Comparison of ENCODE assay signal across 18 mouse cellular contexts in the genomic region with DNA sequence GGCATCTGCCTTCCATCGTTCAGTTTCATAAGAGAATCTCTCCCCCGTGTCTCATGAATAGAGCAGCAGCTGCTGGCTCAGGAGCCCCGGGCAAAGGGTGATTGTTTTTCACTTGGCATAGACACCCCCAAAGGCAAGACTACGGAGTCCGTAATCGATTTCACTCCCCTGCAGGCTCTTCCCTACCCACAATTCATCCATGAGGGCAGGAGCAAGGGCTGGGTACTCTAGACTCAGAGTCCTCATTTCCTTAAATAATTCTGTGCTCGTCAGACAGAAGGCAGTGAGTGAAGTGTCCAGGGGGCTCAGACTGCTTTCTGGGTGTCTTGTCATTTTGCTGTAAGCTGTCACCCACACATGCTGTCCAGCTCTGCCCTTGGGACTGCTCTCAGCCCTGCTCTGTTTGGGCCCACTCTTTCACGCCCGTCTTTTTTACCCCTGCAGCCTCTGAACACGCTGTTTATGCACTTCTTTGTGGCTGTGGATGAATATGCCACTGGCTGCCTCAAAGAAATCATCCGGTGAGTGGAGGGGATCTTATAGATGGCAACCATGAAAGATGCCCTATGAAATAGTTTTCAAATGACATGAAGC. TPM values are rescaled to one million over a fixed set of nuclear protein-coding genes. Genes with fewer than 3 reads are reported as not detected.
DNase-seq lines count a peak whose midpoint lies in the region; ATAC-seq and TF ChIP-seq lines count a peak whose summit lies in the region.
"Had no signal": no experiment of that assay in that cellular context is flagged by ENCODE, and none has a peak within 500 bp of the region (broad histone marks: within the 10 kb centered on the region; RNA-seq: fewer than 3 reads in every experiment).

No protein-coding gene starts in this region.

- no peak for TF ChIP-seq CTCF in cerebellum, adult 2 months (IDR thresholded peaks at IDR 0.05; ENCODE audit: borderline replicate concordance, insufficient read depth, low read depth, low read length)

- no peaks in the 10 kb centered on the region for H3K36me3 ChIP-seq in hindbrain, embryonic 11.5 days (ENCODE audit: control insufficient read depth, insufficient read depth, low read length)
- H3K36me3 ChIP-seq in midbrain, embryonic 12.5 days = no peaks in the 10 kb centered on the region
- H3K36me3 ChIP-seq: embryonic facial prominence, embryonic 12.5 days; heart, embryonic 10.5 days had no signal

- no peak overlapping the region for H3K9ac ChIP-seq in hindbrain, embryonic 11.5 days (ENCODE audit: low read depth, low read length)
- H3K9ac ChIP-seq in midbrain, embryonic 12.5 days (replicated peaks) = no peak overlapping the region
- H3K9ac ChIP-seq: embryonic facial prominence, embryonic 12.5 days; lung, embryonic 14.5 days had no signal

- no peak overlapping the region for H3K4me3 ChIP-seq in hindbrain, embryonic 11.5 days (ENCODE audit: low read depth, low read length)
- no peak overlapping the region for H3K4me3 ChIP-seq in midbrain, embryonic 12.5 days
- H3K4me3 ChIP-seq in cerebellum, adult 2 months (replicated peaks; ENCODE audit: insufficient read depth, low read depth, low read length) = no peak overlapping the region
- H3K4me3 ChIP-seq: embryonic facial prominence, embryonic 12.5 days; heart, embryonic 10.5 days; left cerebral cortex, adult 2 months; megakaryocyte, embryonic 14.5 days had no signal

- H3K4me1 ChIP-seq in hindbrain, embryonic 11.5 days (replicated peaks; ENCODE audit: control insufficient read depth, insufficient read depth, low read length) = 0 out of 2 replicates have a peak, but pooled peaks cover 3% of the 10 kb centered on the region
- H3K4me1 ChIP-seq in midbrain, embryonic 12.5 days = peaks cover 23% of the 10 kb centered on the region
- H3K4me1 ChIP-seq in cerebellum, adult 2 months (ENCODE audit: control insufficient read depth, insufficient read depth, low read length) = no peaks in the 10 kb centered on the region

- peak; percentile 63 for ATAC-seq in hindbrain, embryonic 11.5 days (ENCODE audit: low FRiP score)
- ATAC-seq in midbrain, embryonic 12.5 days (ENCODE audit: low FRiP score, low read depth) = peak; percentile 59
- no peak for ATAC-seq in megakaryocyte progenitor cell, adult 5-6 weeks (replicated peaks; ENCODE audit: poor library complexity)

- H3K4me2 ChIP-seq in hindbrain, embryonic 11.5 days (replicated peaks; ENCODE audit: low read depth, low read length) = no peak overlapping the region
- H3K4me2 ChIP-seq in midbrain, embryonic 12.5 days (replicated peaks) = peak overlapping the region; percentile 19; the same call in 1 of the 2 replicates
- H3K4me2 ChIP-seq: embryonic facial prominence, embryonic 12.5 days; lung, embryonic 14.5 days had no signal

- TF ChIP-seq POLR2A in cerebellum, adult 2 months (IDR thresholded peaks at IDR 0.05; ENCODE audit: borderline replicate concordance, insufficient read depth, low read length) = no peak

- no peaks in the 10 kb centered on the region for H3K9me3 ChIP-seq in hindbrain, embryonic 11.5 days (ENCODE audit: control insufficient read depth, low read length)
- no peaks in the 10 kb centered on the region for H3K9me3 ChIP-seq in midbrain, embryonic 12.5 days
- H3K9me3 ChIP-seq: embryonic facial prominence, embryonic 12.5 days; heart, embryonic 10.5 days; megakaryocyte, embryonic 14.5 days had no signal

- 24% methylated on average over 11 of the region's 11 CpGs for WGBS in hindbrain, embryonic 11.5 days
- 24% methylated on average over 11 of the region's 11 CpGs for whole genome bisulfite sequencing in midbrain, embryonic 12.5 days
- 18% methylated on average over 11 of the region's 11 CpGs for WGBS in cerebellum, adult 2 months

- no peaks in the 10 kb centered on the region for H3K27me3 ChIP-seq in hindbrain, embryonic 11.5 days (ENCODE audit: control insufficient read depth, insufficient read depth, low read length)
- H3K27me3 ChIP-seq in midbrain, embryonic 12.5 days = peaks cover 2% of the 10 kb centered on the region
- H3K27me3 ChIP-seq in cerebellum, adult 2 months (ENCODE audit: control insufficient read depth, insufficient read depth, low read length) = no peaks in the 10 kb centered on the region
- H3K27me3 ChIP-seq: embryonic facial prominence, embryonic 12.5 days; Patski had no signal

- peak overlapping the region; percentile 60; the same call in 1 of the 2 replicates for H3K27ac ChIP-seq in hindbrain, embryonic 11.5 days (ENCODE audit: low read depth, low read length)
- H3K27ac ChIP-seq in midbrain, embryonic 12.5 days (replicated peaks) = peak overlapping the region; percentile 46; the same call in 1 of the 2 replicates
- H3K27ac ChIP-seq in cerebellum, adult 2 months (ENCODE audit: insufficient read depth, low read length) = no peak overlapping the region
- H3K27ac ChIP-seq: embryonic facial prominence, embryonic 12.5 days; heart, embryonic 10.5 days; left cerebral cortex, adult 2 months had no signal

- peak; percentile 40 for DNase-seq in embryo, embryonic 10.5 days (ENCODE audit: low spot score)
- DNase-seq in embryo, embryonic 10 days (ENCODE audit: low spot score) = no peak
- peak; percentile 49 for DNase-seq in hindbrain, embryonic 11.5 days (ENCODE audit: low spot score)
- DNase-seq in retina, embryonic 14.5 days (ENCODE audit: low spot score) = peak; percentile 44
- no peak for DNase-seq in cerebellum, postnatal 25 days
- DNase-seq in cerebellum, adult 2 months = no peak
- DNase-seq: cerebellum, adult 18-20 months; gastrocnemius, postnatal 10 days; kidney, adult 11 months; kidney, postnatal 36 days; lung, embryonic 14.5 days had no signal

RNA-seq across cellular contexts. Expression of a gene that starts 14.8 kb away (rescaled TPM):
- polyA plus RNA-seq in hindbrain, embryonic 11.5 days (2014; fragmentation: Nextera tagmentation; extraction: Ambion mirVana) = 42.3 and 43.9 TPM in 2 replicates
- 40.9 and 41.0 TPM in 2 replicates for polyA plus RNA-seq in midbrain, embryonic 12.5 days (2016; fragmentation: Nextera tagmentation; extraction: Ambion mirVana)
- total RNA-seq in megakaryocyte progenitor cell, adult 5-6 weeks (2015) = 29.3 and 31.5 TPM in 2 replicates
- total RNA-seq in megakaryocyte progenitor cell, adult 5-6 weeks (2017) = 60.6 and 67.4 TPM in 2 replicates
- polyA plus RNA-seq in cerebellum, adult 2 months (2012; rRNA removed) = 10.2 and 10.6 TPM in 2 replicates

RNA-seq across cellular contexts. Expression of a gene that starts 15.0 kb away (rescaled TPM):
- polyA plus RNA-seq in hindbrain, embryonic 11.5 days (2014; fragmentation: Nextera tagmentation; extraction: Ambion mirVana) = 1.7 and 2.4 TPM in 2 replicates
- 1.9 and 2.3 TPM in 2 replicates for polyA plus RNA-seq in midbrain, embryonic 12.5 days (2016; fragmentation: Nextera tagmentation; extraction: Ambion mirVana)
- 0.10 TPM in 1 of 2 replicates, not detected in the other for total RNA-seq in megakaryocyte progenitor cell, adult 5-6 weeks (2015)
- 0.04 TPM in 1 of 2 replicates, not detected in the other for total RNA-seq in megakaryocyte progenitor cell, adult 5-6 weeks (2017)
- polyA plus RNA-seq in cerebellum, adult 2 months (2012; rRNA removed) = 1.0 and 1.5 TPM in 2 replicates
- polyA plus RNA-seq: lung, embryonic 14.5 days had no signal

RNA-seq across cellular contexts. Expression of a gene that starts 47.7 kb away (rescaled TPM):
- 139 and 146 TPM in 2 replicates for polyA plus RNA-seq in hindbrain, embryonic 11.5 days (2014; fragmentation: Nextera tagmentation; extraction: Ambion mirVana)
- 117 and 119 TPM in 2 replicates for polyA plus RNA-seq in midbrain, embryonic 12.5 days (2016; fragmentation: Nextera tagmentation; extraction: Ambion mirVana)
- total RNA-seq in megakaryocyte progenitor cell, adult 5-6 weeks (2015) = 88.0 and 96.1 TPM in 2 replicates
- total RNA-seq in megakaryocyte progenitor cell, adult 5-6 weeks (2017) = 65.8 and 67.3 TPM in 2 replicates
- polyA plus RNA-seq in cerebellum, adult 2 months (2012; rRNA removed) = 96.3 and 101 TPM in 2 replicates

Comparison
In these comparisons a context has a peak if more than half of its experiments do, and no peak if none do; other contexts are left out.
1. DNase-seq: peak in embryo, embryonic 10.5 days (single experiment), hindbrain, embryonic 11.5 days (single experiment) and retina, embryonic 14.5 days (single experiment); none in embryo, embryonic 10 days (single experiment), cerebellum, postnatal 25 days (0 of 2) and cerebellum, adult 2 months (0 of 2).